Mouse (Mus musculus) hindbrain, postnatal 0 days (tissue): ENCODE measurements at regions not wholly inside any gene's neighbourhood (a gene's known extent, or its start where the extent isn't known, plus 50 kb on each side); places are given as distances from the start of the nearest gene placed in this dataset.

Experiments used
- ATAC-seq: fragments of 200-750 bp; cut with Nextera tagmentation; 2 replicates; pipeline ENCODE4 v1.8.0; 2017; ENCODE audit warnings: mild to moderate bottlenecking, moderate TSS enrichment, moderate library complexity
- DNase-seq: peaks from one replicate; pipeline ENCODE4 v3.0.0-alpha.2; 2015; ENCODE audit warnings: low spot score
- H3K27ac ChIP-seq: fragments of 300-500 bp; sonication (generic); 2 replicates; pipeline ENCODE4 v1.5.1; 2014; ENCODE audit warnings: mild to moderate bottlenecking
- H3K27me3 ChIP-seq: fragments of 300-500 bp; sonication (generic); 2 replicates; pipeline ENCODE4 v1.6.1; 2014; ENCODE audit warnings: low read length, mixed read lengths; ENCODE audit not compliant: insufficient read depth
- H3K36me3 ChIP-seq: fragments of 300-500 bp; sonication (generic); 2 replicates; pipeline ENCODE4 v1.6.1; 2014; ENCODE audit warnings: low read length, mixed read lengths; ENCODE audit not compliant: insufficient read depth
- H3K4me1 ChIP-seq: fragments of 300-500 bp; sonication (generic); 2 replicates; pipeline ENCODE4 v1.6.1; 2014; ENCODE audit warnings: antibody characterized with exemption, low read length, mixed read lengths; ENCODE audit not compliant: insufficient read depth
- H3K4me2 ChIP-seq: fragments of 300-500 bp; sonication (generic); 2 replicates; pipeline ENCODE4 v1.6.1; 2014; ENCODE audit warnings: low read depth, mild to moderate bottlenecking, low read length, moderate library complexity, mixed read lengths
- H3K4me3 ChIP-seq: fragments of 300-500 bp; sonication (generic); 2 replicates; pipeline ENCODE4 v1.5.1; 2014; ENCODE audit warnings: low read length
- H3K9ac ChIP-seq: fragments of 300-500 bp; sonication (generic); replicated peaks from 2 replicates; pipeline ENCODE4 v1.6.1; 2014; ENCODE audit warnings: mild to moderate bottlenecking, low read length, moderate library complexity, mixed read lengths
- H3K9me3 ChIP-seq: fragments of 300-500 bp; sonication (generic); 2 replicates; pipeline ENCODE4 v1.6.1; 2016; ENCODE audit warnings: low read length, mixed read lengths
- CTCF ChIP-seq: IDR thresholded peaks from 2 replicates; pipeline ENCODE4 v1.5.1; 2016; ENCODE audit warnings: antibody characterized with exemption, control low read depth, low read depth
- WGBS: fragments of 180-500 bp; shearing (Covaris S2); extraction: QIAGEN DNeasy Blood & Tissue Kit; methylation state at CpG from one replicate; pipeline ENCODE4 v1.1.7; 2014; 5-methylcytosine and 5-hydroxymethylcytosine counted together

DNA sequence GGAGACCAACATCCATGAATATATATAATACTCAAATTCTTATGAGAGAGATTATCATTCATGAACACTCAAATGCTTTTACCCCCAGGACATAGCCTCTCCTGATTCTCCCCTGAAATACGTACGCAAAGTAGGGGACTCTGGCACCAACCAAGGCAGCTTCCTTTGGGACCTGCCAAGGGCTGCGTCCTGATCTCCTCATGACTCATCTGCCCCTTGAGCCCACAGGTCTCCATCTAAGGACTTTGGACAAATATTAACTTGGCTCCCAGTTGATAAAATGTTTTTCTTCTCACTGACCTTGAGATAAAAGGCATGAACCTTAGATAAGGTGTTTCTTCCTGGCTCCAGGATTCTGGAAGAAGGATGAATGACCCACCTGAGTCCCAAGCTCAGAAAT lies 239.2 kb upstream of the Dynlrb2 start:
- TF ChIP-seq CTCF = no peak
- Histone ChIP-seq H3K27me3 (no peaks in the 10 kb centered on the region), H3K4me3 (no peak overlapping the region), H3K4me1 (no peaks in the 10 kb centered on the region), H3K36me3 (no peaks in the 10 kb centered on the region), H3K27ac (no peak overlapping the region), H3K9ac (no peak overlapping the region), H3K4me2 (no peak overlapping the region), H3K9me3 (no peaks in the 10 kb centered on the region)
- DNase-seq = no peak
- WGBS = 92% methylated on average over 3 of the region's 3 CpGs
- ATAC-seq = no peak

DNA sequence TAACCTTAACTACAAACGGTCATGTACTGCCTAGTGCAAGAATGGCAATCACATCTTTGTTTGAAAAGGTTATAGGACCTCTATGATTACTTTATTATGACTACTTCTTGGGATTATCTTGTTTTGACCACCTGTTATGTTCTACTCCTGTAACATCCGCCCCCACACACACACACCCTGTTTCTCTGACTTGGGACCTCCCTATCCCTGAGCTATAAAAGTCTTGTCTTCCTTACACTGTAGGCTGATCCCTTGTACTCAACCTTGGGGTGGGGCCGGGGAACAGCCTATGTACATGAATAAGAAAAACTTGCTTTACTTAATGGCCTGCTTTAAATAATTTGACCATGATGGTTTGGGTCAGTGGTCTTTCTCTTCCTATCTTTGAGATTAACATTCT lies 240.7 kb upstream of the Dynlrb2 start:
- H3K27me3 ChIP-seq = no peaks in the 10 kb centered on the region
- ATAC-seq (no peak), DNase-seq (no peak)
- no peak overlapping the region for H3K4me2 ChIP-seq
- no peak overlapping the region for H3K27ac ChIP-seq
- no peaks in the 10 kb centered on the region for H3K4me1 ChIP-seq
- H3K9ac ChIP-seq = no peak overlapping the region
- WGBS = 96% methylated on average over 3 of the region's 3 CpGs
- H3K36me3 ChIP-seq = no peaks in the 10 kb centered on the region
- TF ChIP-seq CTCF = no peak
- no peaks in the 10 kb centered on the region for H3K9me3 ChIP-seq
- no peak overlapping the region for H3K4me3 ChIP-seq

DNA sequence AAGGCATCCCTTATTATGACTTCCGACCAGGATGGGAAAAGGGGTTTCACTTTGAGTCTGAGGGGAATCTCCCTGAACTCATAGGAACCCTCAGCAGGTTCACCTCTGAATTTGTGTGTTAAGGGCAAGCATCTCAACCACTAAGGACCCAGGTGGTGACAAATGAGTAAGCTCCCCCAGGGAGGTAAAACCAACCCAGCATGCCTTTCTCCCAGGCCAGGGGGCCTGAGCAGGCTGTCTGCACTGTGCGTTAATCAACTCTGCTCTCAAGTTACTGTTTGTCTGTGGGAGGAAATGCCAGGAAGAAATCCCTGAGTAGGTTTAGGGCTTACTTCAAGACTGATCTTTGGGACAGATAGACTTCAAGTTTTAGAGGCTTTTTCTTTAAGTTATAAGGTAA lies 243.5 kb upstream of the Dynlrb2 start:
- Histone ChIP-seq H3K27me3 (no peaks in the 10 kb centered on the region), H3K4me2 (no peak overlapping the region), H3K4me3 (no peak overlapping the region), H3K9ac (no peak overlapping the region), H3K36me3 (no peaks in the 10 kb centered on the region), H3K4me1 (no peaks in the 10 kb centered on the region), H3K9me3 (no peaks in the 10 kb centered on the region), H3K27ac (no peak overlapping the region)
- 65% methylated on average over 2 of the region's 2 CpGs for WGBS
- no peak for TF ChIP-seq CTCF
- ATAC-seq (no peak), DNase-seq (no peak)

DNA sequence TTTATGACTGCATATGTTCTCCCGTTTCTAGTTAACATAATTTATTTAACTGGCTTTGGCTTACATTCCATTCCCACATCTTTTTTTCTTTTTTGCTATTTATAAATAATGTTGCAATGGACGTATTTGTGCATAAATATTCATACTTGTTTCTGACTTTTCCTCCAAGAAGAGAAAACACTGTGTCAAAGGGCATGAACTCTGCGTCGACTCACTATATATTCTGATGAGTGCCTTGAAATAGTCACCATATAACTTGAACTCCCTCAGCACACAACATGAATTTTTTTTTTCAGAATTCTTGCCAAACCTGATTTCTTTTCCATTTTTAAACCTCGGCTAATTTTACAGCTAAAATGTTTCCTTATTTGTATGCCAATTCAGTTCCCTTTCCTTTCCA lies 249.4 kb upstream of the Dynlrb2 start:
- TF ChIP-seq CTCF = no peak
- H3K9ac ChIP-seq = no peak overlapping the region
- no peak overlapping the region for H3K4me3 ChIP-seq
- no peaks in the 10 kb centered on the region for H3K4me1 ChIP-seq
- no peak overlapping the region for H3K4me2 ChIP-seq
- H3K36me3 ChIP-seq = no peaks in the 10 kb centered on the region
- H3K9me3 ChIP-seq = no peaks in the 10 kb centered on the region
- WGBS = 80% methylated on average over 5 of the region's 5 CpGs
- ATAC-seq = no peak
- no peaks in the 10 kb centered on the region for H3K27me3 ChIP-seq
- H3K27ac ChIP-seq = no peak overlapping the region
- no peak for DNase-seq

DNA sequence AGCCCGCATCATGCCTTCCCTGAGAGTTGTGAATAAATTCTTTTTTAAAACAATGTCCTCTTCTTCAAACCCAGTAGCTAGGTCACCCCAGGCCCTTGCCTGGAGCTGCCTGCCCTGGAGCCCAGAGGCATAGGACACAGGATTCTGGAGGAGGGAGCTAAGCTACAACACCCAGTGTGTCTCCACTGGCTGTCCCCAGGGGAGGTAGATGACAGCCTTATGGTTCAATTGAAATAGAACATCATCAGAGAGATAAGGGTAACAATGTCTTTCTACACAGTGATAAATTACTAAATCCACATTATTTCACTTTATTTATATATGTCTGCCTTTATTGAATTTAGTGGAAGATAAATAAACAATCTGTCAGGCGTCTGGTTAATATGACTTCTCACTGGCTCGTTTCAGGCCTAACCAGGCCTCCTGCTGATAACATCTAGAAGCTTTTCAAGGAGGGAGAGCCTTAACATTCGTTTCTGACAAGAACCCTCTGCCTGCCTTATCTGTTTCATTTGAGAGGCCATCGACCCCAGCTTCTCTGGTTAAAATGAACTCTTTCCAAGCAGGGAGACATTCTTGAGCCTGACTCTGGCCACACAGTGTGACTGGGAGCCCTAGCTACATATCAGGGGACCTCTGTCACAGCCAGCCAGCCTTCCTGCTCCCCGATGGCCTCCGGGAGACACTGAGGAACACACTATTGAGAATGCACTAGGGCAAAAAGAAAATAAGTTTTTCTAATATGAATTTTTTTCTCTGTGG lies 252.1 kb upstream of the Dynlrb2 start:
- no peak for TF ChIP-seq CTCF
- H3K27ac ChIP-seq = no peak overlapping the region
- no peak overlapping the region for H3K4me2 ChIP-seq
- no peaks in the 10 kb centered on the region for H3K27me3 ChIP-seq
- 65% methylated on average over 7 of the region's 7 CpGs for WGBS
- no peak overlapping the region for H3K4me3 ChIP-seq
- H3K4me1 ChIP-seq = no peaks in the 10 kb centered on the region
- DNase-seq (no peak), ATAC-seq (no peak)
- H3K36me3 ChIP-seq = no peaks in the 10 kb centered on the region
- no peaks in the 10 kb centered on the region for H3K9me3 ChIP-seq
- no peak overlapping the region for H3K9ac ChIP-seq

DNA sequence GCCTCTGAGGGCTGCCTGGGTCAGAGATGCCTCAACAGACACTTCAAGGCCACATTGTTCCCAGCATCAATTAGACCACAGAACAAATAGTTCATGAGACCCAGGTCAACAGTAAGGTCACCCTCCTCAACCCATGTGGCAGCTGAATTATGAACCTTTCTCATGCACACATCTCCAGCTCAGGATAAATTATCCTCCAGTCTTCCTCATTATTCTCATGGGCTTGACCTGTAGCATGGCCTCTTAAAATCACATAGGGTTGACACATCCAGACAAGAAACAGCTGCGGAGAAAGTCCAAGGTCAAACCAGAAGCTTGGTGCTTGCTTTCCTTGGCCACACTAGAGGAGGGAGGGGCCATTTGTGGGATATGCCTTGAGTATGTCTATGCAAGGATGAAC lies 256.4 kb upstream of the Dynlrb2 start:
- ATAC-seq (no peak), DNase-seq (no peak)
- WGBS = 84% methylated on average over 1 of the region's 1 CpGs
- H3K9ac ChIP-seq = no peak overlapping the region
- no peak overlapping the region for H3K4me2 ChIP-seq
- no peaks in the 10 kb centered on the region for H3K4me1 ChIP-seq
- H3K9me3 ChIP-seq = no peaks in the 10 kb centered on the region
- H3K27ac ChIP-seq = no peak overlapping the region
- H3K27me3 ChIP-seq = no peaks in the 10 kb centered on the region
- H3K36me3 ChIP-seq = no peaks in the 10 kb centered on the region
- H3K4me3 ChIP-seq = no peak overlapping the region
- TF ChIP-seq CTCF = no peak

DNA sequence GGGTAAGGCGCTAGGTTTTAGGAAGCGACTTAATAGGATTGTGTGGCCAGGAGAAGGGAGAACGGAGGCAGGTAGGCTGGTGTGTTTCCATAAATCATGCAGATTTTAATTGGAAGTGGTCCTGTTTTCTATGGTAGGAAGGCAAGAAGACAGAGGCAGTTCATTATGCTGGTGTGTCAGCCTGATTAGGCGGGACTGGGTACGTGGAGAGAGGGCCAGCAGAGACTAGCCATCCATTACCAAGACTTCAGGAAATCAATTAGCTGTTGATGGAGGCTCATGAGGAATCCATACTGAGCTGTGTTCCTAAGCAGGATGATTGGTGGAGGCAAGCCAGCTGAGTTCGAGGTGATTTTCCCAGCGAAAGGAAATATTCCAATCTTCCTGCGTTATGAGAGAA lies 261.3 kb upstream of the Dynlrb2 start:
- no peak for TF ChIP-seq CTCF
- Histone ChIP-seq H3K27ac (no peak overlapping the region), H3K36me3 (no peaks in the 10 kb centered on the region), H3K4me3 (no peak overlapping the region), H3K9me3 (no peaks in the 10 kb centered on the region), H3K4me1 (0 out of 2 replicates have a peak, but pooled peaks cover 3% of the 10 kb centered on the region), H3K9ac (no peak overlapping the region), H3K27me3 (no peaks in the 10 kb centered on the region), H3K4me2 (no peak overlapping the region)
- no peak for ATAC-seq
- WGBS = 47% methylated on average over 8 of the region's 8 CpGs
- DNase-seq = no peak
